Mouse (Mus musculus) right cerebral cortex, adult 18-20 months (tissue): ENCODE measurements around the gene Scfd2.

ENCODE experiments used
- DNase-seq: peaks from one replicate; pipeline ENCODE4 v3.0.0; 2022; ENCODE audit warnings: mixed read lengths

Gene Scfd2

DNA sequence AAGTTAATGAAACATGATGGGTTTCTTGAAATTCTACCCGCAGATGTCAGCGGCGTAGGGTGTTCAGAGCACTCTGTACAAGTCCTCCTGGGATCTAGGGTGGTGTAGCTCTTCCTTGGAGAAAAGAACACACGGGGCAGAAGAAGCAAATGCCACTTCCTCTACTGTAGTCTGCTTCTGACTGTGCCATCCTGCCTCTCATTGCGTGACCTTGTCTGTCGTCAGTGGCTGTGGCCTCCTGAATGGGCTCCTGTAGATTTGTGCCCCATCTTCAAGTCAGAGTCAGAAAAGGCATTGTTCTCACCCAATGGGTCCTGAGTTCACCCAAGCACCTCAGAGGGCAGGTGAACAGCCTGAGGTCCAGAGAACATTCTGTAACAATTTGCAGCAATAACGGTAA is 367.0 kb downstream of the Scfd2 start:
- no peak for DNase-seq

GRCm38 (mm10) chr5:74163141-74163540 is 368.4 kb downstream of the Scfd2 start:
- no peak for DNase-seq

DNA sequence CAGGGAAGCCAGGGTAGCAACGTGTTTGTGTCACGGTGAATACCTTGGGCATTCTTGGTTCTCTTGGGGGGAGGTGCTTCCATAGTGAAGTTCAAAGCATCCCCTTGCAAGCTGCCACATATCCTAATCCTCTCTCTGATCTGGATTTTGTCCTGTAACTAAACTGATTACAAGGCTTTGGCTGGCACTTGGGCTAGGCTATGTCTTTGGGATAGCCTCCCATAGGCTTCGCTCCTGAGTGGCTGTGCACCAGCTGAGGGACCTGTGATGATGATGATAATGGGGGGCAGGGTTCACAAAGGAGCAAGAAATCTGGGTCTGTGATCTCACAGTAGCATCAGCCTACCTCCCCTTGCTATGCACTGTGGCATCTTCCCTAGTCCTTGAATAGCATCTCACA is 369.5 kb downstream of the Scfd2 start:
- no peak for DNase-seq

DNA sequence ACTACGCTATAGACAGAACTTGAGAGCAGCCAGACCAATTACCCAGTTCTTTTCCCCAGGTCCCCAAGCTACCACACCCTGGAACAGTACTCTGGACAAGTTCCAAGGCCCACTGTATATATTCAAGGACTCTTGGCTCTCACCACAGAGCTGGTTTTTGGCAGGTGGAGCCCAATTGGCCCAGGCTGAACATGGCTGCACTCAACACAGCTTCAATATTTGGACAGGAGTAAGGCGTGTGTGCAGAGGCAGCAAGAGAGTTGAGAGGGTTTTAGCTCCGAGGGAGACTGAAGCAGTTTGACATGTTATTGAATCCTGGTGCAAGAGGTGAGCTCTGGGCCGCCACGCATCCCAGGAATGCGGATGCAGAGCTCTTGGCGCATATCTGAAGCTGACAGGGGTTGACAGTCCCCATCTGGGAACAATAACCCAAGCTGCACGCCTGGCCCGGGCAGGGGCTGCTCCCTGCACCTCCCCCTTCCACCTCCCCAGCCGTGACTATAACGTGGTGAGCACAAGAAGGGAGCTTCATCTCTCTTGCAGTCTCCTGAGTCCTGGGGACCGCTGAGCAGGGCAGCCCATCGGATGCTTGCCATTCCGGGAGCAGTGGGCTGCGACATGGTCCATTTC is 370.1 kb downstream of the Scfd2 start:
- no peak for DNase-seq

DNA sequence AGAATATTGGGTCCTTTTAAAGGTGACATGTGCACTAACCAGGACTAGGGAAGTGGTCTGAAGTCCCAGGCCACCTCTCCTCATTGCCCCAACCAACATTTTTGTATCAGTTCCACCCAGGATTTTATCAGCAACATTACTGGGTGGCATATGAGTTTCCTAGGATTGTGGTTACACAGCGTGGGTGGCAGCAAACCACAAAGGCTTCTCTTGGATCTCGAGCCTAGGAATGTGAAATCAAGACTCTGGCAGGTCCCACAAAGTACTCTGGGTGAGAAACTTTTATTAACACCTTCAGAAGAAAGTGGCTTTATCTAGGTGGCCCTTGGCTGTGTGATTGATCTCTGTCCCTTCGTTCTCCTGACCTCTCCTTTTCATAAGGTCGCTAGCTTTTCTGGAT is 371.2 kb downstream of the Scfd2 start:
- no peak for DNase-seq

DNA sequence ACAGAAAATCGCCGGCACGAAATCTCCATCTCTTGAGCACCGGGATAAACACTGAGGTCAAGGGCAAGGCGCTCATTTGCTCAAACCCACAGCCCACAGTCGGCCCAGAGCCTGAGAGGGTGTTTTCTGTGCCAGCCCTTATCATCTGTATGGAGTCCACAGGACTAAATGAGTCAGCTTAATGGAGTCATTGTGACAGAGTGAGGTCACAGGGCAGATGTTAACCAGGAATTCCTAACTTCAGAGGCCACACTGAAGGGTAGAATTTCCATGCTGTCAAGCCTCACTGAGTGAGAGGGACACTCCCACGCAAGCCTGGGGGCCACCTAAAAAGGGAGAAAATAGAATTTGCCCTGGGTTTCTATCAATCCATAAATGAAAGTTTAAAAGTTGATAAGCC is 371.7 kb downstream of the Scfd2 start:
- DNase-seq = no peak

- no peak for DNase-seq
Measured at GRCm38 (mm10) chr5:74158929-74159632, 372.5 kb downstream of the Scfd2 start.

DNA sequence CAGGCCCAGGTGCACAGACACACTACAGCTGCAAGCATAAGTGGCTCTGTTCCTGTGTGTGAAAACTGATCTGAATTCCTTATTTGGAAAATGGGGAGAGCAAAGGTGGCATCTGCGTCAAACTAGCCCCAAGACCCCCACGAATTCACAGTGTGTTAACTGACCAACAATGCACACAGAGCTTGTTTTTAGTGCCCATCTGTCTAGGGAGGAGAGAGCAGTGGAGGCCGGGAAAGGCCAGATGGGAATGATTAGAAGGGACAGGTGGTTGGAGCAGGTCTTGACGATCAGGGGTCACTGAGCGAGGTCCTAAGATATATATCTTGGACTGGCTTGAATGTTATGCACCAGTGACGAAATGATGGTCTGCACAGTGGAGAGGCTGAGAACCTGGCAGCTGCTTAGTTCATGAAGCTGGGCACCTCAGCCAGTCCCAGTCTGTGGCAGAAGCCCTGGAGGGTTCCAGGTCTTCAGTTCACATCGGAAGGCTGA is 375.7 kb downstream of the Scfd2 start:
- DNase-seq = no peak
